Mouse (Mus musculus) forebrain, embryonic 15.5 days (tissue): ENCODE results near the gene Syne2. TPM values are rescaled to one million over a fixed set of nuclear protein-coding genes. Genes with fewer than 3 reads are reported as not detected.

Experiments used
- ATAC-seq: fragments of 200-750 bp; cut with Nextera tagmentation; replicated peaks from 2 replicates; pipeline ENCODE4 v1.8.0; 2017; ENCODE audit warnings: mild to moderate bottlenecking, moderate TSS enrichment, moderate library complexity
- H3K27ac ChIP-seq: fragments of 300-500 bp; sonication (generic); replicated peaks from 2 replicates; pipeline ENCODE4 v1.5.1; 2015; ENCODE audit warnings: mild to moderate bottlenecking, inconsistent platforms
- H3K27me3 ChIP-seq: fragments of 300-500 bp; sonication (generic); 2 replicates; pipeline ENCODE4 v1.6.1; 2015; ENCODE audit warnings: inconsistent platforms
- H3K36me3 ChIP-seq: fragments of 300-500 bp; sonication (generic); 2 replicates; pipeline ENCODE4 v1.6.1; 2015; ENCODE audit warnings: mild to moderate bottlenecking, inconsistent platforms
- H3K4me1 ChIP-seq: fragments of 300-500 bp; sonication (generic); 2 replicates; pipeline ENCODE4 v1.6.1; 2015; ENCODE audit warnings: inconsistent platforms
- H3K4me2 ChIP-seq: fragments of 300-500 bp; sonication (generic); replicated peaks from 2 replicates; pipeline ENCODE4 v1.6.1; 2015; ENCODE audit warnings: mild to moderate bottlenecking, inconsistent platforms
- H3K4me3 ChIP-seq: fragments of 300-500 bp; sonication (generic); 2 replicates; pipeline ENCODE4 v1.5.1; 2015; ENCODE audit warnings: mild to moderate bottlenecking, inconsistent platforms
- H3K9ac ChIP-seq: fragments of 300-500 bp; sonication (generic); replicated peaks from 2 replicates; pipeline ENCODE4 v1.6.1; 2015; ENCODE audit warnings: mild to moderate bottlenecking, inconsistent platforms
- H3K9me3 ChIP-seq: fragments of 300-500 bp; sonication (generic); 2 replicates; pipeline ENCODE4 v1.6.1; 2016; ENCODE audit warnings: inconsistent platforms
- WGBS: fragments of 180-500 bp; shearing (Covaris S2); methylation state at CpG from one replicate; pipeline ENCODE4 v1.1.7; 2015; ENCODE audit warnings: mixed read lengths; 5-methylcytosine and 5-hydroxymethylcytosine counted together
- polyA plus RNA-seq: library from polyadenylated mRNA; unstranded; fragments of >200 nt; fragmentation: Nextera tagmentation; extraction: Ambion mirVana; gene quantifications from 2 replicates; pipeline ENCODE4 v1.2.1, GENCODE M21; 2015

Gene Syne2
- polyA plus RNA-seq, 1 experiment from 2014 or later: 116 TPM

DNA sequence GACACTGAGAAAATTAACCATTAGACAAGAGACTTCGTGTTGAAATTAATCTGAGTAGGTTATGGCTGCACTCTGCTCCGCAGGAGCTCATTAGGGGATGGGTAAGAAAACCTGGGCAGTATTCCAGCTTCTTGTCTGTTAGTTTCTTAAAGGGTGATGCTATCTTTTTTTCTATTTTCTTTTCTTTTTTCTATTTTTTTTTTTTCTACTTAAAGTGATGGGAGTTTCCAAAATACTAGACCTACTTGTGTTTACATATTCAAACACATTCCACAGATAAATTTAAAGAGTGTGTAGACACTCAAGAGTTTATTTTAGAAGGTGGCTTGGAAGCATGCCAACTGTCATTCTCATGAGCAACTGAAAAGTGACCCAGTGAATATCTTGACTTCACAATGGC, 177.2 kb downstream of the Syne2 start:
- Histone ChIP-seq H3K27ac (no peak overlapping the region), H3K4me1 (no peaks in the 10 kb centered on the region), H3K9me3 (no peaks in the 10 kb centered on the region), H3K27me3 (no peaks in the 10 kb centered on the region), H3K9ac (no peak overlapping the region), H3K4me3 (no peak overlapping the region), H3K4me2 (no peak overlapping the region), H3K36me3 (peaks cover 40% of the 10 kb centered on the region)
- WGBS: 32% methylated on average over 2 of the region's 2 CpGs
- ATAC-seq: no peak

DNA sequence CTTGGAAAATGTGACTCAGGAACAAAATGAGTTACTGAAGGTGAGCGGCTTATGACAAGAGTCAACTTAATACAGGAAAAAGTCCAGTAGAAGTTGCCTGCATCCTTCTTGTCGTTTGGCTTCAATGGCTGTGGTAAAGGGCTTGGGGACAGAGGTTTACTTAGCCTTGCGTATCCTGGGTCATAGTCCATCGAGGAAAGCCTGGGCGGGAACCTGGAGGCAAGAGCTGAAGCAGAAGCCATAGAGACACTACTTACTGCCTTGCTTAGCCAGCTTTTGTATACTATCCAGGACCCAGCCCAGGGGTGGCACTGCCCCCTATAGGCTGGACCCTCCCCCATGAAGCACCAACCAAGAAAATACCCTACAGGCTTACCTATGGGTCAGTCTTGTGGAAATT, 179.6 kb downstream of the Syne2 start:
- no peak for ATAC-seq
- Histone ChIP-seq H3K4me3 (no peak overlapping the region), H3K9me3 (no peaks in the 10 kb centered on the region), H3K27me3 (no peaks in the 10 kb centered on the region), H3K9ac (no peak overlapping the region), H3K27ac (no peak overlapping the region), H3K4me1 (no peaks in the 10 kb centered on the region), H3K36me3 (peaks cover 37% of the 10 kb centered on the region), H3K4me2 (no peak overlapping the region)
- WGBS: 93% methylated on average over 5 of the region's 5 CpGs

GRCm38 (mm10) chr12:75998416-75998815, 180.5 kb downstream of the Syne2 start:
- 95% methylated on average over 2 of the region's 2 CpGs for WGBS
- H3K4me1 ChIP-seq: no peaks in the 10 kb centered on the region
- no peak overlapping the region for H3K4me2 ChIP-seq
- peaks cover 37% of the 10 kb centered on the region for H3K36me3 ChIP-seq
- H3K27me3 ChIP-seq: no peaks in the 10 kb centered on the region
- H3K9me3 ChIP-seq: no peaks in the 10 kb centered on the region
- no peak overlapping the region for H3K27ac ChIP-seq
- no peak for ATAC-seq
- H3K4me3 ChIP-seq: no peak overlapping the region
- no peak overlapping the region for H3K9ac ChIP-seq

GRCm38 (mm10) chr12:76004697-76005249, 186.8 kb downstream of the Syne2 start:
- Histone ChIP-seq H3K4me2 (no peak overlapping the region), H3K4me1 (no peaks in the 10 kb centered on the region), H3K36me3 (peaks cover 43% of the 10 kb centered on the region), H3K9me3 (no peaks in the 10 kb centered on the region), H3K27ac (no peak overlapping the region), H3K4me3 (no peak overlapping the region), H3K9ac (no peak overlapping the region), H3K27me3 (no peaks in the 10 kb centered on the region)
- peak; percentile 70 for ATAC-seq
- 39% methylated on average over 9 of the region's 9 CpGs for WGBS

GRCm38 (mm10) chr12:76008991-76009390, 191.1 kb downstream of the Syne2 start:
- Histone ChIP-seq H3K27ac (no peak overlapping the region), H3K9ac (no peak overlapping the region), H3K27me3 (no peaks in the 10 kb centered on the region), H3K4me2 (no peak overlapping the region), H3K36me3 (peaks cover 30% of the 10 kb centered on the region), H3K4me1 (no peaks in the 10 kb centered on the region), H3K9me3 (no peaks in the 10 kb centered on the region), H3K4me3 (no peak overlapping the region)
- no peak for ATAC-seq
- WGBS: 67% methylated on average over 6 of the region's 6 CpGs

GRCm38 (mm10) chr12:76012789-76013188, 194.9 kb downstream of the Syne2 start:
- Histone ChIP-seq H3K9ac (no peak overlapping the region), H3K27ac (no peak overlapping the region), H3K36me3 (peaks cover 29% of the 10 kb centered on the region), H3K4me1 (no peaks in the 10 kb centered on the region), H3K9me3 (no peaks in the 10 kb centered on the region), H3K27me3 (no peaks in the 10 kb centered on the region), H3K4me2 (no peak overlapping the region), H3K4me3 (no peak overlapping the region)
- 93% methylated on average over 3 of the region's 4 CpGs for WGBS
- ATAC-seq: no peak

- no peak overlapping the region for H3K27ac ChIP-seq
- no peaks in the 10 kb centered on the region for H3K9me3 ChIP-seq
- H3K4me3 ChIP-seq: no peak overlapping the region
- no peak overlapping the region for H3K9ac ChIP-seq
- H3K4me1 ChIP-seq: no peaks in the 10 kb centered on the region
- no peaks in the 10 kb centered on the region for H3K27me3 ChIP-seq
- ATAC-seq: no peak
- H3K4me2 ChIP-seq: no peak overlapping the region
- 19% methylated on average over 4 of the region's 4 CpGs for WGBS
- peaks cover 28% of the 10 kb centered on the region for H3K36me3 ChIP-seq
These were observed 195.5 kb downstream of the Syne2 start for GRCm38 (mm10) chr12:76013480-76013879.

GRCm38 (mm10) chr12:76015026-76015425, 197.1 kb downstream of the Syne2 start:
- Histone ChIP-seq H3K4me3 (no peak overlapping the region), H3K27ac (no peak overlapping the region), H3K36me3 (peaks cover 22% of the 10 kb centered on the region), H3K4me1 (no peaks in the 10 kb centered on the region), H3K27me3 (no peaks in the 10 kb centered on the region), H3K9ac (no peak overlapping the region), H3K9me3 (no peaks in the 10 kb centered on the region), H3K4me2 (no peak overlapping the region)
- ATAC-seq: no peak
- 76% methylated on average over 15 of the region's 15 CpGs for WGBS

- Histone ChIP-seq H3K36me3 (peaks cover 27% of the 10 kb centered on the region), H3K4me2 (no peak overlapping the region), H3K27me3 (no peaks in the 10 kb centered on the region), H3K9me3 (no peaks in the 10 kb centered on the region), H3K4me3 (no peak overlapping the region), H3K4me1 (no peaks in the 10 kb centered on the region), H3K27ac (no peak overlapping the region), H3K9ac (no peak overlapping the region)
- no peak for ATAC-seq
- 76% methylated on average over 11 of the region's 11 CpGs for WGBS
These were observed 197.6 kb downstream of the Syne2 start for GRCm38 (mm10) chr12:76015489-76015888.

GRCm38 (mm10) chr12:76016123-76017101, 198.5 kb downstream of the Syne2 start:
- WGBS: 73% methylated on average over 14 of the region's 14 CpGs
- H3K9ac ChIP-seq: no peak overlapping the region
- peaks cover 32% of the 10 kb centered on the region for H3K36me3 ChIP-seq
- no peaks in the 10 kb centered on the region for H3K9me3 ChIP-seq
- H3K27me3 ChIP-seq: no peaks in the 10 kb centered on the region
- H3K4me3 ChIP-seq: no peak overlapping the region
- no peak overlapping the region for H3K27ac ChIP-seq
- H3K4me1 ChIP-seq: no peaks in the 10 kb centered on the region
- no peak; the same call in 1 of the 2 replicates for ATAC-seq
- no peak overlapping the region for H3K4me2 ChIP-seq

GRCm38 (mm10) chr12:76018640-76019039, 200.7 kb downstream of the Syne2 start:
- H3K36me3 ChIP-seq: peaks cover 52% of the 10 kb centered on the region
- ATAC-seq: no peak
- H3K27ac ChIP-seq: no peak overlapping the region
- H3K4me2 ChIP-seq: no peak overlapping the region
- WGBS: 68% methylated on average over 8 of the region's 8 CpGs
- H3K9me3 ChIP-seq: no peaks in the 10 kb centered on the region
- H3K9ac ChIP-seq: no peak overlapping the region
- H3K27me3 ChIP-seq: no peaks in the 10 kb centered on the region
- no peak overlapping the region for H3K4me3 ChIP-seq
- H3K4me1 ChIP-seq: no peaks in the 10 kb centered on the region

- H3K9ac ChIP-seq: no peak overlapping the region
- H3K9me3 ChIP-seq: no peaks in the 10 kb centered on the region
- H3K4me3 ChIP-seq: no peak overlapping the region
- H3K27me3 ChIP-seq: no peaks in the 10 kb centered on the region
- H3K36me3 ChIP-seq: peaks cover 62% of the 10 kb centered on the region
- WGBS: 92% methylated on average over 8 of the region's 8 CpGs
- no peaks in the 10 kb centered on the region for H3K4me1 ChIP-seq
- no peak overlapping the region for H3K27ac ChIP-seq
- no peak for ATAC-seq
- H3K4me2 ChIP-seq: no peak overlapping the region
These were observed 224.4 kb downstream of the Syne2 start for GRCm38 (mm10) chr12:76042301-76042700.
